8 mouse cellular contexts compared by ENCODE assay signal in the genomic region with DNA sequence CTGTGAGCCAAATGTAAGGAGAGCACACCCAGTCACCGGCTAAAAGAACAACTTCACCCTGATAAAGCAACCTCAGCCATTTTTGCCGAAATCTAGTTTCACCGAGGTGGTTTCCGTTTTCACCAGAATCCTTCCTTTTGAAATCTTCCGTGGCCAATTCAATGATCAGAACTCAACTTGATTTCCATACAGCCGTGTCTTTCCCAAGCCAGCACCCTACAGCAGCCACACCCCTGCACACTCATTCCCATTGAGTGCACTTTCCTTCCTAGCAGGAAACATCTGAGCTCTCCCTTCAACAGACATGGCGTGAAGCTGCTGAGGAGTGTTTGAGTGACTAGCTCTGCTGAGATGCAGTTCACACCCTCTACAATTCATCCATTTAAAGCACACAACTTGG. TPM values are rescaled to one million over a fixed set of nuclear protein-coding genes. Genes with fewer than 3 reads are reported as not detected.
DNase-seq lines count a peak whose midpoint lies in the region; ATAC-seq and TF ChIP-seq lines count a peak whose summit lies in the region.

No protein-coding gene starts in this region.

- peak overlapping the region; percentile 63 for H3K27ac ChIP-seq in heart, adult 2 months

- TF ChIP-seq EP300 in heart, adult 2 months (IDR thresholded peaks at IDR 0.05; ENCODE audit: insufficient read depth, low read depth, low read length), result peak; percentile 67; the same call in 1 of the 2 replicates

- no peaks in the 10 kb centered on the region for H3K36me3 ChIP-seq in heart, adult 2 months (ENCODE audit: control insufficient read depth, insufficient read depth, low read length)

- peaks cover 5% of the 10 kb centered on the region for H3K4me1 ChIP-seq in heart, adult 2 months (ENCODE audit: control insufficient read depth, insufficient read depth, low read length)

- intact Hi-C loops in heart, adult 2 months (cut with DNase I), result no loop called here
- intact Hi-C loops in heart, postnatal 36 days (cut with DNase I), result loop anchor here (2.0 kb wide), 1 partner anchor 25 kb away; no protein-coding TSS in a partner anchor

- TF ChIP-seq CTCF in heart, adult 2 months (IDR thresholded peaks at IDR 0.05), result no peak

- H3K4me3 ChIP-seq in heart, adult 2 months, result no peak overlapping the region

- no peaks in the 10 kb centered on the region for H3K27me3 ChIP-seq in heart, adult 2 months (ENCODE audit: control insufficient read depth, insufficient read depth, low read length)

- DNase-seq in heart, adult 2 months, result no peak
- no peak for DNase-seq in heart, postnatal 36 days
- peak; percentile 25 for DNase-seq in testis, postnatal 10 days (ENCODE audit: low spot score)
- no peak for DNase-seq in testis, postnatal 14 days (ENCODE audit: low spot score)
- DNase-seq in induced T-regulatory cell, adult 2 months (ENCODE audit: low read depth), result peak; percentile 52
- DNase-seq in B cell, adult 2 months, result no peak
- DNase-seq in Muller cell, postnatal 12 days (ENCODE audit: inconsistent ontology term), result no peak

- WGBS in heart, adult 2 months, result 57% methylated on average over 7 of the region's 7 CpGs

- H3K79me2 ChIP-seq in heart, adult 2 months (replicated peaks; ENCODE audit: control insufficient read depth, insufficient read depth, low read length), result no peaks in the 10 kb centered on the region

- ATAC-seq in monocyte, adult 5-6 weeks (replicated peaks; ENCODE audit: insufficient number of reproducible peaks, low FRiP score, low TSS enrichment, poor library complexity, severe bottlenecking), result 0 out of 2 replicates have a peak, but pooled peaks have one; percentile 22

- H3K9ac ChIP-seq in heart, adult 2 months (ENCODE audit: low read depth, low read length), result no peak overlapping the region

- no peak for TF ChIP-seq POLR2A in heart, adult 2 months (IDR thresholded peaks at IDR 0.05; ENCODE audit: insufficient read depth, low read depth, low read length)

RNA-seq across cellular contexts. Expression of gene Plau, which starts 9.8 kb away (rescaled TPM):
- total RNA-seq in heart, adult 2 months (2021), result 1 to 10 TPM; 3.4 to 6.2 TPM
- 1.8 and 3.5 TPM in 2 replicates for polyA plus RNA-seq in heart, adult 2 months (2012; rRNA removed)
- 1 to 10 TPM; 6.1 to 6.2 TPM for total RNA-seq in heart, postnatal 36 days (2021)
- total RNA-seq in monocyte, adult 5-6 weeks (2017), result 0.39 to 1.1 TPM in 2 of 3 replicates, not detected in the other

RNA-seq across cellular contexts. Expression of gene Camk2g, which starts 52.3 kb away (rescaled TPM):
- 10 to 100 TPM; 36.8 to 41.0 TPM for total RNA-seq in heart, adult 2 months (2021)
- polyA plus RNA-seq in heart, adult 2 months (2012; rRNA removed), result 37.0 and 54.6 TPM in 2 replicates
- 10 to 100 TPM; 51.4 to 52.8 TPM for total RNA-seq in heart, postnatal 36 days (2021)
- total RNA-seq in monocyte, adult 5-6 weeks (2017), result 36.4 to 81.1 TPM (median 62.3 TPM) in 3 replicates

Comparison
In these comparisons a context has a peak if more than half of its experiments do, and no peak if none do; other contexts are left out.
1. DNase-seq: peak in testis, postnatal 10 days (single experiment) and induced T-regulatory cell, adult 2 months (single experiment); none in heart, adult 2 months (0 of 2), heart, postnatal 36 days (0 of 2), testis, postnatal 14 days (single experiment), B cell, adult 2 months (0 of 2) and Muller cell, postnatal 12 days (single experiment).